Mouse (Mus musculus): ENCODE measurements around the gene Laptm5. TPM values are rescaled to one million over a fixed set of nuclear protein-coding genes. Genes with fewer than 3 reads are reported as not detected.

The Laptm5 gene
- 96.9 TPM for polyA plus RNA-seq (2014; fragmentation: Illumina TruSeq; extraction: RNeasy Lipid Tissue Mini Kit (QIAGEN cat#74804); ENCODE audit: insufficient read depth, low read depth, low replicate concordance)

DNA sequence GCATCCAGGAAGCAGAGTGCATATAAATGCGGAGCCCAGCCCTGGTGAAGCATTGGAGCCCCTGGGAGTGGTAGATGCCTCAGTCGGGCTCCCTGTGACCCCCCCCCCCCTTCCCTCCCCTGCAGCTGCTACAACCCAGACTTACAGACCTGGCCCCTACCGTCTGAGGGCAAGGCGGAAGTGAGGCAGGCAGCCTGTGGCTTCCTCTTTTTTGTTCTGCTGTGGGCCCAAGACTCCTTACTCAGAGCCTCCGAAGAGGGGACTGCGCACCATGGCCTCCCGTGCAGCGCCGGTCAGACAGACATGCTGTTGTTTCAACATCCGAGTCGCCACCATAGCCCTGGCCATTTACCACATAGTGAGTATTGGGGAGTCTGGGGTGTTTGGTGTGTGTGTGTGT lies at the start of gene Laptm5:
Laptm5 (plus strand) TSS at position 49 of the 400 bp plus-strand sequence.

DNA sequence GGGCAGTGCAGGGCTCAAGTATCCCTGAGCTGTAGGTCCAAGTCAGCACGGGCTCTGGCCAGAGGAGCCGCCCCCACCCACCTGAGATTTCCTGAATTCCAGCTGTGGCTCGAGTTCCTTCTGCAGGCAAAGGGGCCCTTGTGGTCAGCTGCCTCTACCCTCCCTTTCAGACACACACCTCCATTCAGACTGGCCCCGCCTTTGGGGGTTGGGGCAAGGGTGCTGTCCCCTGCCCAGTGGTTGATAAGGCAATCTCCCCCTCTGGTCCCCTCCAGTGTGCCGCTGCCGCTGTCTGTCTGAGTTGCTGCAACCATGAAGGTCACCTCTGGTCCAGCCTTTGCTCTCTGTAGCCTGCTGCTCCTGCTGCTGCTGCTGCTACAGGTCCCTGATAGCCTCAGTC lies 31.2 kb downstream of the Laptm5 start, which contains the start of gene Matn1:
Matn1 (plus strand) TSS at position 274 of the 400 bp plus-strand sequence.

Other genes with a start within 250 kb of the Laptm5 start
- gene Pum1, start 249.8 kb upstream of the Laptm5 start, polyA plus RNA-seq (2014; fragmentation: Illumina TruSeq; extraction: RNeasy Lipid Tissue Mini Kit (QIAGEN cat#74804); ENCODE audit: insufficient read depth, low read depth, low replicate concordance), result 14.9 TPM
- 34.0 TPM for gene Sdc3, start 120.6 kb upstream of the Laptm5 start, polyA plus RNA-seq (2014; fragmentation: Illumina TruSeq; extraction: RNeasy Lipid Tissue Mini Kit (QIAGEN cat#74804); ENCODE audit: insufficient read depth, low read depth, low replicate concordance)
- not detected for gene Matn1, start 31.3 kb downstream of the Laptm5 start, polyA plus RNA-seq (2014; fragmentation: Illumina TruSeq; extraction: RNeasy Lipid Tissue Mini Kit (QIAGEN cat#74804); ENCODE audit: insufficient read depth, low read depth, low replicate concordance)